Mouse (Mus musculus) testis, postnatal 14 days (tissue): ENCODE data around the gene Orc4.
A peak's percentile ranks its signal among the peaks of the same experiment; 100 is the strongest.
"Not testable (repeated sequence)": the region's sequence is repeated elsewhere in the genome, so short reads cannot be mapped to it uniquely, and the experiment has no call there.

Source experiments
- DNase-seq: peaks from one replicate; pipeline ENCODE4 v3.0.0; 2021; ENCODE audit warnings: low spot score

Gene Orc4

GRCm38 (mm10) chr2:48950252-48950315 lies at the start of gene Orc4:
Gene Orc4 (minus strand): TSS chr2:48950277.
- DNase-seq: no peak

GRCm38 (mm10) chr2:48990322-48990721 lies 40.2 kb upstream of the Orc4 start:
- no peak for DNase-seq

- DNase-seq: no peak
Observed at GRCm38 (mm10) chr2:48978920-48979319, 28.8 kb upstream of the Orc4 start.

GRCm38 (mm10) chr2:48956591-48956990 lies 6.5 kb upstream of the Orc4 start:
- DNase-seq: no peak

GRCm38 (mm10) chr2:48950316-48950880 lies 321 bp upstream of the Orc4 start:
- no peak for DNase-seq

- DNase-seq: peak; percentile 66
Observed at GRCm38 (mm10) chr2:48949743-48950251, 280 bp downstream of the Orc4 start.

GRCm38 (mm10) chr2:48948841-48949584 lies 1.1 kb downstream of the Orc4 start, which contains the start of gene Mbd5:
Gene Mbd5 (plus strand): TSS chr2:48949508.
- DNase-seq: peak; percentile 99

GRCm38 (mm10) chr2:48947761-48948160 lies 2.3 kb downstream of the Orc4 start:
- no peak for DNase-seq

GRCm38 (mm10) chr2:48935058-48935457 lies 15.0 kb downstream of the Orc4 start:
- no peak for DNase-seq

GRCm38 (mm10) chr2:48915832-48916231 lies 34.2 kb downstream of the Orc4 start:
- no peak for DNase-seq

GRCm38 (mm10) chr2:48914185-48914584 lies 35.9 kb downstream of the Orc4 start:
- no peak for DNase-seq

- no peak for DNase-seq
Observed at GRCm38 (mm10) chr2:48908866-48909265, 41.2 kb downstream of the Orc4 start.

- no peak for DNase-seq
Observed at GRCm38 (mm10) chr2:48895186-48895585, 54.9 kb downstream of the Orc4 start.

GRCm38 (mm10) chr2:48885945-48886344 lies 64.1 kb downstream of the Orc4 start:
- DNase-seq: peak; percentile 16

GRCm38 (mm10) chr2:48868199-48868913 lies 81.7 kb downstream of the Orc4 start:
- no peak for DNase-seq

- not testable (repeated sequence) for DNase-seq
Observed at GRCm38 (mm10) chr2:48865596-48865995, 84.5 kb downstream of the Orc4 start.
